15 mouse cellular contexts compared by ENCODE assay signal in the genomic region with DNA sequence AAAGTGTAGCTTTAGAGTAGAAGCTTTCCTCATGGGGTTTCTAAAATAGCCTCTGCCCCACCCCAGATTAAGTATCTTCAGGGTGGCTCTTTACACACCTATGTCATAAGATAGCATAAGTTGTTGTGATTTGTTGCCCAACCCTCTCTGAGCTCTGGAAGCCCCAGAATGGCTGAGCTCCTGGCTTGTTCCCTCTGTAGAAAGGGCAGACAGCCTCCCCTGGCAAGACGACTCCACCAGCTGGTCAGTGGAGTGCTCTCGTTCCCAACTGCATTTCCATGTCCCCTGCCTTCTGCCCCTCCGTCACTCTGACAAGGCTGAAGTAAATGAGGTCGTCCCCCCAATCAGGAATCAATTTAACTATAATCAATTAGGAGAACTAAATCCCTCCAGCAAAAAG.
"Had no signal": no experiment of that assay in that cellular context is flagged by ENCODE, and none has a peak within 500 bp of the region (broad histone marks: within the 10 kb centered on the region; RNA-seq: fewer than 3 reads in every experiment).

No protein-coding gene starts in this region.

- DNase-seq: kidney, postnatal 14 days; left cerebral cortex, postnatal 4 days; lung, adult 2 months; lung, postnatal 36 days; midbrain, embryonic 14.5 days; right cerebral cortex, adult 18-20 months; right cerebral cortex, postnatal 25 days; thymus, adult 2 months; thymus, postnatal 25 days had no signal

- H3K9ac ChIP-seq: limb, embryonic 13.5 days; liver, embryonic 14.5 days; neural tube, embryonic 15.5 days had no signal

- ATAC-seq: lung, postnatal 0 days had no signal

- H3K36me3 ChIP-seq: limb, embryonic 13.5 days; neural tube, embryonic 15.5 days had no signal

- H3K4me3 ChIP-seq: limb, embryonic 13.5 days; myocyte; neural tube, embryonic 15.5 days had no signal

- H3K27ac ChIP-seq: limb, embryonic 13.5 days; liver, embryonic 14.5 days; neural tube, embryonic 15.5 days; stomach, postnatal 0 days had no signal

- H3K4me2 ChIP-seq: limb, embryonic 13.5 days; neural tube, embryonic 15.5 days had no signal

- H3K9me3 ChIP-seq: limb, embryonic 13.5 days; neural tube, embryonic 15.5 days had no signal

- H3K27me3 ChIP-seq: neural tube, embryonic 15.5 days had no signal
